Comparison of ENCODE assay signal across 1 mouse cellular context in the genomic region with DNA sequence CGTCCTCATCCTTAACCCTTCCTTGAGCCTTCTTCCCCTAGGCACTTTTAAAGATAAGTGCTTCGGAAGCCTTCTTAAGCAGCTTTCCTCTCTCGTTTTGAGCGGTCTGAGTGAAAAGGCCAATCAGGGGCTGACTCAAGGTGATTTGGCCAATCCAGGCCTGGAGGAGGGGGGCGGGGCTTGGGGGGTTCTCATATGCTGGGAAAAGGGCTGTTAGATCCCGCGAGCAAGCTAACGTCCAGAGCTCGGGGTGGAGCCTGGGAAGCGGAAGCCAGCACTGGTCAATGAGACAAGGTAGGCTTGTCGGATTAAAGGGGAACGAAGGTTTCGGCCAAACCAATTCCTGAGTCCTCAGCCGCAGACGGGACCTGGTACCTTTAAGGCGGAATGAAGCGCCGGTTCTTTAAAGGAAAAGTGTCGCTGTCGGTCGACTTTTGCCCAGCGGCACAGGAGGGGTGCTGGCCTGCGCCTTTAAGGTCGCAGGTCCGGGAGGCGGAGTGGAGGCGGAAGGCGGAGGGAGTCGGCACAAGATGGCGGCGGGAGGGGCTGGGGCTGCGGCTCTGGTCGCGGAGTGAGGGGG.
TF ChIP-seq lines count a peak whose summit lies in the region.

Gene Tapbp, plus strand, starts transcription at position 229 of the 580 bp plus-strand sequence.
Gene Zbtb22, plus strand, starts transcription at position 234 of the 580 bp plus-strand sequence.

TF ChIP-seq in myocyte, 11 proteins besides CTCF, POLR2A, EP300 and RAD21 (continued from another document):
- TF ChIP-seq POLR2AphosphoS2 (IDR thresholded peaks at IDR 0.05; ENCODE audit: insufficient read length, low read depth) = peak; percentile 84
